Mouse (Mus musculus) cerebellum, adult 18-20 months (tissue): ENCODE measurements at regions not wholly inside any gene's neighbourhood (a gene's known extent, or its start where the extent isn't known, plus 50 kb on each side); places are given as distances from the start of the nearest gene placed in this dataset.
A peak's percentile ranks its signal among the peaks of the same experiment; 100 is the strongest.

Source experiments
- DNase-seq, 2 experiments: peaks; one replicate each; pipeline ENCODE4 v3.0.0; 2021

DNA sequence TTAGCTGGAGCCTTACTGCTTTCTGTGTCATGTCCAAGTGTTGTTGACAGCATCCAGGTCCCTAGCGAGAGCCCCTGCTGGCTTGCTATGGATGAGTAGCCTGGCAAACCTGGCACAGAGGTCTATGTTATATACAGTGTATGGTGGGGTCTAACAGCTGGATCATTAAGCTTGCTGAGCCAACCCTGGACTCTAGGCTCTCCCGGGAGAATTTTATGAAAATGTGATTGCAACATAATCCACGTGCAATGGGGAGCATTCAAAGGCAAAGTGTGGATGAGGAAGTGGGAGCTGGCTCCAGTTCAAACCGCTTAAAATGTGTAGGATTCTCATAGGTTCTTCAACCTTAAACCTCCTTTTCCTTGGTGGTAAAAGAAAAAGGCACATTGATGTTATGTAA is 427.7 kb upstream of the Gm10131 start:
- no peak for DNase-seq

DNA sequence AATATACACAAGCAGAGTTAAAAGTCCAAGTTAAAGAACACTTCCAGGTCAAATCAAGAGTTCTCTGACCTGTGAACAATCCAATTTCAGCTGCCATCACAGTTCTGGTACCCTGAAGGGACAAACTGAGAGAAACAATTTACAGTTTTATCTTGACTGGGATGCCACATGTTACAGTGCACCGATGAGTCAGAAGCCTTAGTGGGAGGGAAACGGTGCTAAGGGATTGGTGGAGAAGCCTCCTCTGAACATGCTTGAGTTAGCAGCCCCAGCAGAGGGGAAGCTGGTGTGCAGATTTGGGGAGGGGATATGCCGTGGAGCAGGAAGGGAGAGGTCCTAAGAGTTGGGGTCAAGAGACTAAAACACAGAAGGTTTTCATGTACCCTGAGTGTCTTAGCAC is 423.9 kb upstream of the Gm10131 start:
- DNase-seq: no peak

DNA sequence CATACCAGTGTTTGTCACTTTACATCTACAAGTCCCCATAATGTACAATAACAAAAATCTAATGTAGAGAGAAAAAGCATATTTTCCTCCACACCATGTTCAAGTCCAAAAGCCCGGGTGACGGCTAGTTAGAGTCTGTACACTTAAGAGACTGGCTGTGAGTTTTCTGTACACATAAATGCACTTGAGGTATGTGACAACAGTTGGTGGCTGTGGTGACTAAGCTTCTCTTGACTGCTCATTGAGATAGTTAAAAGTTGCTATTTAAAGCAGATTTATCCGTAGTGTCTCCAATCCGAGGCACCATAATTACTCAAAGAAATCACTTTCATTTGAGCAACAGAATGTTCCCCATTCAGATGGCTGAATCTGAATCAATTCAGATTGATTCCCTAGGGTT is 421.9 kb upstream of the Gm10131 start:
- DNase-seq: no peak

DNA sequence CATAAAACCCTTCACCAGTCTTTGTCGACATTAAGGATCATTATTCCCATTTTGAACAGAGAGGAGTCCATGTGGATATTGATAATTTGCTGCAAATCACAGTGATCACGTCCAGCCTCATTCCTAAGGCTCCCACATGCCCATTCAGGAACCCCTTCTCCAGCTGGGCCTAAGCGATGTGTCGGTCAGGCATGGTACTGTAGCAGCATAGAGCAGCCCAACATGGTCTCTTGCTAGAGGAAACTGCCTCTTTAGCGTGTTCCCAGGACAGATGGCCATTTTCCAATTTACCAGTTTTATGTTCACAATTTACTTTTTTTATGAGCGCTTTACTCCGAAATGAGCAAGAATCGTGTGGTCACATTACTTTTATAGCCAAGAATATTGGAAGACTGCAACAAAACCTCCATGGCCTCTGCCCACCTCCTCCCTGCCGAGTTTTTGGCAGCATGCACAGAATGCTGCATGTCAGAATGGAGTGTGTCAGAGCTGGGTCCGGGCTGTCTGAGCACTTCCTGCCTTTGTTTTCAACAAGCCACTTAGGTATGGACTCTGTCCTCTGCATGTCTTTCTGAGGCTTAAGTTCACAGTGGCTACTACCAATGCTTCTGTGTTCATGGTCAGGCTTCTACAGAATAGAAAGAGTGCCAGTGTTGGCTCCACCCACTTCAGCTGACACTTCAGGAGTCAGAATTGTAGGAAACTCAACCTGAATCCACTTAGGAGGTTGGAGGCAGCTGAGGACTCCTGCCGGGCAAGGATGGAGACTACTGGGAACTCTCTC is 419.6 kb upstream of the Gm10131 start:
- peak in 1 of 2 experiments; percentile 3 for DNase-seq

DNA sequence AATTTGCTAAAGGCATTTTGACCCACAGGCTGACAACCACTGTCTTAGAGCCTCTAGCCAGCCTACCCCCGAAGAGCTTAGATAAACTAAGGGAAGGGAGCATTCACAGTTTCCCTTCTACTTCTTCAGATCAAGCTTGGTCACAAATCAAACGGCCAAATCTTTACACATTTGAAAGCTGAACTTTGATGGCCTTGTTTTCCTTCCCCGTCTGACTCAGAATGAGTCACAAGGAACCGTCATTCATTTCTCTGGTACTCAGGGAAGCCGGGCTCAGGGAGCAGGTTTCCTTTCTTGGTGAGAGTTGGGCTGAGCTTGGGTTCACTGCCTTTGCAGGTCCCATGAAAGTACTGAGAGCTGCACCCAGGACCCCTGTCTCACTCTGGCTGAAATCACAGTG is 418.5 kb upstream of the Gm10131 start:
- no peak for DNase-seq

DNA sequence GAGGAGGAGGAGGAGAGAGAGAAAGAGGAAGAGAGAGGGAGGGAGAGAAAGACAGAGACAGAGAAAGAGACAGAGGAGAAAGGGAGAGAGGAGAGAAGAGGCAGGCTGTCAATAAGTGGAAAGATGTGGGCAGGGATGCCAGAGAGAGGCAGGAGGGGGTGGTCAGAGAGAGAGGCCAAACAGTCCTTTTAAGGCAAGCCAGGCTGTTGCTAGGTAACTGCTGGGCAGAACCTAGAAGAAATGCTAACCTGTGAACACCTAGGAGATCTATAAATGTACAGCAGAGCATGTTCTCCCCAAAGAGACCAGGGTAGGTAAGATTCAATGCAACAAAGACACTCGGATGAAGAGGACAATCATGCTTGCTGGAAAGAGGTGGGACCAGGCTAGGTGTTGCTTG is 417.9 kb upstream of the Gm10131 start:
- no peak for DNase-seq

DNA sequence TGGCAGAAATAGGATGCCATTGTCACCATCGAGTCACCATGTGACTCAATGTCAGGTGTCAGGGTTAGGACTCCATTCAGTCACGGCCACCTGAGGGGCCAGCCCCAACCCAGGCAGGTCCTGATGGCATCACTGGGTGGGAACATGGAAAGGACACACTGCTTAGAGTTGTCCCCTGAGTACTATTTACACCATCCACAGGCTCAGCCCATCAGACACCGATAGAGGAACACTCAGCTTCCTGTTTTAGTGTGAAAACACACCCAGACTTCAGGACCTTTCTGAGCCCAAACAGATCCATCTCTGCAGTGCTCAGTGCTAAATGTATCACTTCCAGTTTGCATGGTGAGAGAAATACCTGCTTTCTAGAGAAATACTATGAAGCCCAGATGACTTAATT is 416.7 kb upstream of the Gm10131 start:
- DNase-seq: no peak

DNA sequence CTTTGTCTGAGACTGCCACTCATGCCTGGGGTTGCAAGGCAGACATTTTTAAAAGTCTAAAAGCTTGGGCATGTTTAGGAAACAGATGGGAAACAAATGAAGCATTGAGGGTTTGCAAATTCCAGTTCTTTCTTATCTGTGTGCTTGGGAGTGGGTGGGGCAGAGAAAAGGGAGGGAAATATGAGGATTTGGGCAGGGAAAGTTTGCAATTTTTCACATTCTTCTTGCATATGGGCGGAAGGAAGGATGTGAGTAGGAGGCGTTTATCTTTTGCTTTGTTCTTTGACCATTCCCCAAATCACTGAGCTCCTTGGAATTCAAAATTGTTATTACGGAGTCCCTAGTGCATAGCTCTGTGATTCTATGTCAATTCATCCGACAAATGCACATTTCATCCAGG is 413.7 kb upstream of the Gm10131 start:
- DNase-seq: no peak

DNA sequence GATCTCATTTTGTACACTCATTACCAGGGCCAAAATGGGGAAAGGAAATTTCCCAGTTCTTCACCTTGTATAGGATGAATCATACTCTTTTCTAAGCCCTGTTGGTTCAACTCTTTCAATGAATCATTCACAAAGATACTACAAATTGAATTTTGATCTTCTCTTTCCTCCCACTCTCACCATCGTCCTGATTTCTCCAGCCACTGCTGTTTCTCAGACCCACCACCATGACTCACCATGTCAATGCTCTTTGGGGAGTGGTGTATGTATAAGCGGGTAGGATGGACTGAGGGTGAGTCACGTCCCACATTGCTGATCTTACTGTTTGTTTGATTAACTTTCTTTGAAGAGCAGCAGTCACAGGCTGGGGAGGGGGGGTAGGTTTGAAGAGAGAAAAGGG is 412.3 kb upstream of the Gm10131 start:
- no peak for DNase-seq

DNA sequence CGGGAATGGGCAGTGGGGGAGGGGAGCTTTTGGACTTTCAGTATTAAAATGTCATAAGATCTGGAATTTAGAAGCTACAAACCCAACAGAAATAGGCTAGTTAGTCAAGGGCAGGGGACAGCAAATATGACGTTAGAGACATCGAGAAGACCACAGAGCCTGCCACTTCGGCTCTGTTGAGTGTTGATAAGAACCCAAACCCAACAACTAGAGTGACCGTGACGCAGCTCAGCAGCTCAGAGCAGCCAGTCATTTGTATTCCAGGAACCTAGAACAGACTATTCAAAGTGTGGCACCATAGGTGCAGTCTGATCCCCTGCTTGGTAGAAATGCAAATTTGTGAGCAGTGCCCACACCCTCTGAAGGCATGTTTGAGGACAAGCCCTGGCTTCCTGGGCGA is 409.8 kb upstream of the Gm10131 start:
- DNase-seq: no peak

DNA sequence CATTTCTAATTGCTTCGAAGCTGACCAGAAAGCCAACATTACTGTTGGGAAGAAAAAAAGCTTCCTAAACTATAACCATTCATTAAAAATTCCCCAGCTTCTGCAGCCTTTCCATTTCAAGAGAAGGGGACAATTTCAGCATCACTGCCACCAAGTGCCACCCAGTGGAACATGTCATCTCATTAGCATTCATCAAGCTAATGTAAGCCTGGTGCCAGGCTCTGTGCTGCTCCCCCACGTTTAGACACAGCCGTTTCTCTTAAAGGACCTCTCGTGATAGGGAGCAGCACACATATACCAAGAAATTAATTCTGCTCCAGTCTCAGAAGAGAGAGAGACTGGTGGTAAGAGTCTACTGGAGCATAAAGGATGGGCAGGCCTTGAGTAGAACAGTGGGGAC is 409.1 kb upstream of the Gm10131 start:
- DNase-seq: no peak

DNA sequence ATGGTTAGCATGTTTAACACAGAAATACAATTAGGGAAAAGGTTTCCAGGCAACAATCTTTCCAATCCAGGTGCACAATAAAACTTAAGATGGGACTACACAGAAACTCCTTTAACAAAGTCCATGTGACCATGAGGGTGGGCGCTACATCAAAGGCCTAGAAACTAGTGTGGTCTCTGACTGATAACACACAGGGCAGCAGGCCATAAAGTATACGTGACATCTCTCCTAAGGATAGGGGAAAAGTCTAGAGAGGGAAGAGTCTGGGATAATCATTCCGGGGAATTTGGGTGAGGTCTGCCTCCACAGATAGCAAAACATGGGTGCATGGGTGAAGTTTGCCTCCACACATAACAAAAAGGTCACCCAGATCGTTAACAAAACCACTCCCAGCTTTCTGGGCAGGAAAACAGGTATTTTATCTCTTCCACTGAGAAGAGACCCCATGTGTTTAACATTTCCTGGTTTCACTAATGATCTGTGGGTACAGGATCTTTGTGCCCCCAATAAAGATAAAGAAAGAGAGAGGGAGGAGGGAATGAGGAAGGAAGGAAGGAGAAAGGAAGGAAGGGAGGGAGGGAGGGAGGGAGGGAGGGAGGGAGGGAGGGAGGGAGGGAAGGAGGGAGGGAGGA is 402.0 kb upstream of the Gm10131 start:
- no peak for DNase-seq

DNA sequence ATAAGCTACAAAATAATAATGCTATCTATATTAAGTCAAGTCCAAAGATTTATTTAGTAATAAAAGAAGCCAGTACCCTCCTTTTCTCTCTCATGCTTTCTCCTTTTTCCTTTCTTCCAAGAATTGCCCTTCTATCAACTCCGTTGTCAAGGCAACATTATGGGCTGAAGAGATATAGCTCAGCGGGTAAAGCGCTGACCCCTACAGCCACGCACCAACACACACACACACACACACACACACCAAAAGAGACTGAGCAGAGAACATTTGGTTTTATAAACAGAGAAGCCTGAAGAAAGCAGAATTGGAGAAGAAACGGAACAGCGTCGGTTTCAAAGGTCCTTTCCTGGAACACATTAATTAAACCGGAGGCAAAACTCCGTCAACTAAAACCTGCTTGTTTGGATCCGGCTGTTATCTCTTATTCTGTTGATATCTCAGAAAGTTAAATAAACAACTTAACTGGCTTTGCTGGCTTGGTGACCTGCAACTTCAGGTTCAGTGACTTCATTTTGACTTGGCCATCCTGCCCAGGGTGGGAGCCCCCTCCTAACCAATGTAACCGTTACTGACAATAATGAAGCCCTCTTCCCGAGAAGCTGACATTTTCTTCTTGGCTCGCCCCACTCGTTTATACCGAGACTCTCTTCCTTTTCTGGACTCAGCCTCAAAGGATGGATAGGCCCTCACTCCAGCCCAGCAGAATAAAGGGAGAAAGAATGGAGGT is 394.5 kb upstream of the Gm10131 start:
- DNase-seq: no peak

DNA sequence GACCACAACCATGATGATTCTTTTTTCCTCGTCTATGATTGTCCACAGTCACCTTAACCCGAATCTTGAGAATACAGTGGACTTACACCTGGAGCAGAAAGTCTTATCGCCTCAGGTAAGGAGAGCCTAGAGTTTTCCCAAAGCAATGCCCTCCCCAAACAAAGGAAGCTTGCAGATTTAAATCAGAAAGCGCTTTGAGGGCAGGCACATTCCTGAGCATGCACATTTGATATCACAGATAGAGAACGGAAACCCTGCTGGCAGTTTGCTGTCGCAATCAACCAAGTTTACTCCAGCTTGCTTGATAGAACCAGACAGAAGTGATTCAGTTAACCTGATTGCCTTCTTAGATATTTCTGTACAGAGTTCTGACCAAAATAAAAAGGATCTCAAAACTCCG is 393.6 kb upstream of the Gm10131 start:
- DNase-seq: no peak

DNA sequence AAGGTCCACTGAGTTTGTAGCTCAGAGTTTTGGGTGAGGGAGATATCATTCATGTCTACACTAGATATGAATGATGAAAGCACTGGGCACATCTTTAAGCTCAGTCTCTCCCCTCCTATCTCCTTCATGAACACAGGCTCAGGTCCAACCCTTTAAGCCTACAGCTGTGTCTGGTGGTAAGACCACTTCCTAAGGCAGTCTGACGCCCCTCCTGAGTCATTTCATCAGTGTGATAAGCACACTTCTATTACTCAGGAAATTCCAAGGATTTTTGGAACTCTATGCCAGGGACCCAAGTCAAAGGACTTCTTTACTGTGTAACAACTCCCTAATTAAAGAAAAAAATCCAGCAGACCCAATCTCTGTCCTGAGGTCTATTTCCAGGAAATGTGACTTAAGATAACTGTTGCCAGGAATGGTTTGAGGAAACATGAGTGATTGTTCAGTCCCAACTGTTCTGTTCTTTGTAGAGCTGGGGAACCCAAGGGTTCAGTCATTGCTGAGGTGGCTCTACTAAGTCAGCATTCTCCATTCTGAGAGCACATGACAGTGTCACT is 391.1 kb upstream of the Gm10131 start:
- no peak for DNase-seq

DNA sequence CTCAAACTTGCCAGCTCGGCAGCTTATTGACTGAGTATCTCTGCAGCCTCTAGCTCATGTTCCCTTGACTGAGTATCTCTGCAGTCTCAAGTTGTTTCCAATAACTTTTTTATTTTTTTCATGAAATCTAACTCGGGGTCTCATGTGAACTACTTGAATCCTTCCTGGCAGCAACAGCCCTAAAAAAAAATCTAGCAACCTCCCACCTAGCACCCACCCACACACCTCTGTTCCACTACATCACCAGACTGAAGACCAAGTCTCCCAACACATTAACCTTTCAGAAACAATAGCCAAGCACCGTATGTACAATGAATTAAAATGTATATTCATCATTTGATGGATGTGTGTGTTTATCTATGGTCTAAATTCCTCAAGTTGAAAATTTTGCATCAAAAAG is 387.7 kb upstream of the Gm10131 start:
- no peak for DNase-seq

DNA sequence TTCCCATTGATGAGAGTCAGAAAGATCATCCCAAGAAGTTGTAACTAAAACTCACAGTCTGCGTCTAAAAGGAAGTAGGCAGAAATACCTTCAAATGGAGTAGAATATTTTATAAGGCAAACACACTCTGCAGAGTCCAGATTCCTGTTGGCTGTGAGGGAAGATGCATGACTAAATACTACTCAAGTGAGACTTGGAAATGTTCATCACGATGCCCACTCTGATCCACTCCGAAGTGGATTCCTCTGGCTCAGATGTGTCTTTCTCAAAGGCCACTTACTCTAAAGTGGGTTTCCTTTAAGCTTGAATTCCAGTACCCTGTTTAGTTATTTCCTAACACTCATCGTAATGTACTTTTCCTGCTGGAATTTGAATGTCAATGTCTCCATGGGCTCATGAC is 385.2 kb upstream of the Gm10131 start:
- DNase-seq: no peak

DNA sequence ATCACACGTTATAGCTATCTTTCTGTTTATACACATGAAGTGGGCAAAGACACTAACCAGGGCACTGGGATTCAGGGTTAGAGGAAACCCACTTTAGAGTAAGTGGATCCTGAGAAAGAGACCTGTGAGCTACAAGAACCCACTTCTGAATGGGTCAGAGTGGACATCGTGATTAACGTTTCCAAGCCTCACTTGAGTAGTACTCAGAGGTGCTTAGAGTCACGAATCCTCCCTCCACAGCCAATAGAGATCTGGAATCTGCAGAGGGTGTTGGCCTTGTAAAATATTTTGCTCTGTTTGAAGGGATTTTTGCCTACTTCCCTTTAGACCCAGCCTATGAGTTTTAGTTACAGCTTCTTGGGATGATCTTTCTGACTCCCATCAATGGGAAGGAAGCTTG is 384.4 kb upstream of the Gm10131 start:
- no peak for DNase-seq

DNA sequence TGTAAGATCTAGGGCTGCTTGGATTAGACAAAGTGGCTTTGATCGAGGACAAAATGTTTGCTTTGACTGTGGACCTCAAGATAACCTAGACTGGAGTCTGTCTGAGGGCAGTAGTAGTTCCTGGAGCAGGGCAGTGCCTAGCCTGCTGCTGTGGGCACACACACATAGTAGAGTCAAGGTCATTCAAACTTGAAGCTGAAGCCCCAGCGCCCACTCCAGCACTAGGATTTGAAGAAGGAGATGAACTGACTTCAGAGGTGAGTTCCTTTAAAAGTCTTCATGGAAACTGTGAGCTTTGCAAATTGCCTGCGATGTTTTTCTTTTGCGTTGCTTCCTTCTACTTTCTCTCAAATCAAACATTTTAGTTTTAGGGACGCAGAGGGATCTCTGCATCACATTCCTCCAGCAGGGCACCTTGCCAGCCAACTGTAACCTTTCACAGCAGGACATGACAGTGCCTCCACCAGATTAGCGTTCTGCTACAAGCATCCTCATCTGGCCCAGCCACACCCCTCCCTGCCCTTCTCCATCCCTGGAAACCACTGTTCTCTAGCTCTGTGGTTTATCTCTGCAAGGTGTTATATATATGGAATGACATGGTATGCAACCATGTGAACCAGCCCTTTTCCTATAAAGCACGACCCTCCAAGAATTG is 377.3 kb upstream of the Gm10131 start:
- no peak for DNase-seq

DNA sequence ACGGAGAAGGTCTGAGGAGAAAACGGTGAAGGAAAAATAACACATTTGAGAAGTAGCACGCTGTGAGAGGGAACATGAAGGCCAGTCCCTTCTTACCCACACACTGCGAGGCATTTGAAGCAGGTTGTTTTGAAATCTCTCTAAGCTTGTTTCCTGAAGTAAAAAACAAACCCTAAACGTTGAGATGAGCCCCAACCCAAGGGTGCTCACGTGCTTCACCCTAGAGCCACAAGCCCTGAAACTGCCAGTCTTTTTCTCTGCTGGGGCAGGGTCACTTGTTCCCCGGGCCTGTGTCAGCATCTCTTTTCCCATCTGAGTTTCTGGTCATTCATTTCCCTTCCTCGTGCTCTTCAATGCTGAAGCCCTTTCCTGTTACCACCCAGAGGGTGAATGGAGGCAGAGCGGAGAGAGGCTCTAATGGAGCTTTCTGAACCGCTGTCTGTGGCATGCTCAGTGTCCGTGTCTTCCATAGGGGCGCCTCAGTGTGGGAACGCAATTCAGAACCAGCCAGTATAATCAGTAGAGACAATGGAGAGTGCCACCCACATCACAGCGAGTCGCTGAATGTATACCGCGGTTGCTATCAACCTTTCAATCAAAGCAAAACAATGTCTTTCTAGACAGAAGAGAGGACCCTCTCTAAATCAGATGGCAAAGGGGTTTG is 375.0 kb upstream of the Gm10131 start:
- no peak for DNase-seq

DNA sequence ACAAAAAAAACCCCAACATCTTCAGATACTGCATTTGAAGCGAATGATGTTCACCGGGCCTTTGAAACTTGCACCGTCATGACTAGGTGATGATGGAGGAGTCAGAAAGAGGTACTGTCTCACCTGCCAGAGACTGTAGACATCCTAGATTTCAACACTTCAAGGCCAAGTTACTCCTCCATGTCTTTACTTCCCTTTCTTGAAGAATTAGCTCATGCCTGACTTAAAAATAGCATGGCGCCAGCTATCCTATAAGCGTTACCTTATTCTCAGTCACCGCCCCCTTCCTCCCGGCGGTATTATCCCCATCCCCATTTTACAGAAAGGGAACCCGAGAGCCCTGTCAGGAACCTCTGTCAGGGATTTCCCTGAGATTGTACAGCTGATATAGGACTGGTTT is 374.4 kb upstream of the Gm10131 start:
- DNase-seq: no peak

DNA sequence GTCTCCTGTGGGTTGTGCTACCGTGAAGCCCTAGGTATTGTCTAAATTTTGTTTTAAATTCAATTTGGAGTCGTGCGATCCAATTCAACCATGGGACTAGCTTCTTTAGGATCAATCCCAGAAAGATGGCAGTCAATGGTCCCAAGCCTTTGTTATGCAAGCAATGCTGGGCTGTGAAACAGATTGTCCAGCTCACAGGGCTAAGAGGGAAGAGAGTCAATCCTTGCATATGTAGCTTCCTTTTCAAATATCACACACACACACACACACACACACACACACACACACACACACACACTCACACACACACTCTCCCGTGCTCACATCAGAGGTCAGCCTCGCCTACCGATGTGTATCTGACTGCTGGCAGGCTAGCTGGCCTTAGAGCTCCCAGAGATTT is 373.8 kb upstream of the Gm10131 start:
- DNase-seq: no peak
